Mouse (Mus musculus): ENCODE measurements at regions not wholly inside any gene's neighbourhood (a gene's known extent, or its start where the extent isn't known, plus 50 kb on each side); places are given as distances from the start of the nearest gene placed in this dataset.

DNA sequence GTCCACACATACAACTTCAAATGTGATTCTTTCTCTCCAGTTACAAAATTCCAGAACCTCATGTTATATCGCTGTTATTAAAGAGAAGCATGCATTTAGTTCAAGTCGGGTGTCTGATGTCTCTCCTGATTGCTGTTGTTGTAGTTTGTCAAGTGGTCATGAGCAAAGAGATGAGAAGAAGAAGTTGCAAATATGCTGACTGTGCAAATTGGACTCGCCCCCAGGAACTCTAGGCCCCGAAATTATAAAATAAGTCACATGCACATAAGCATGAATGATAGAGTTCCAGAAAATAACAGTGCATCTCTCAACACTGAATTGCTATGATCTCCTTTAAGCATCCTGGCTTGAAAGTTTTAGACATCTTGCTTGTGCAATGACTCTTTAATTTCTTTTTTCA lies 53.3 kb downstream of the Kif2b start:
- WGBS = 89% methylated on average over 4 of the region's 4 CpGs
- no peak for ATAC-seq (ENCODE audit: insufficient number of reproducible peaks, insufficient read depth, low FRiP score, low TSS enrichment)

DNA sequence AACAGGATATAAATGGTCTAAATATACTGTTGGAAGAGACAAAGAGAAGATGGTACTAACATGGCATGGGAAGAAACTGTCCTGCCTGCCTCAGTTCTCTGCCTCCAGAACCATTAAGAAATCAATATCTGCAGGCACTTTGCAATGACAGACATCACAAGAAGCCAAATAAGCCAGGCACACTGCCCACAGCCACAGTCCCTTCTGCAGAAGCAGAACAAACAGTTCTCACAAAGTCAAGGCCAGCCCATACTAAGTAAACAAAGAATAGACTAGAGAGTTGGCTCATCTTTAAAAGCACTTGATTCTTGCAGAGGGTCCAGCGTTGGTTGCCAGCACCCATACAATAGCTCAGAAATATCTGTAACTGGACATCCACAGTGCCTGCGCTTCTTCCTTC lies 98.1 kb downstream of the Kif2b start:
- no peaks in the 10 kb centered on the region for H3K36me3 ChIP-seq
- no peaks in the 10 kb centered on the region for H3K27me3 ChIP-seq
- H3K4me1 ChIP-seq = no peaks in the 10 kb centered on the region
- WGBS = 93% methylated on average over 2 of the region's 2 CpGs
- ATAC-seq (ENCODE audit: insufficient number of reproducible peaks, insufficient read depth, low FRiP score, low TSS enrichment) = no peak
- no peak overlapping the region for H3K9ac ChIP-seq
- no peaks in the 10 kb centered on the region for H3K9me3 ChIP-seq
- H3K4me2 ChIP-seq (replicated peaks) = no peak overlapping the region
- no peak overlapping the region for H3K27ac ChIP-seq
- no peak overlapping the region for H3K4me3 ChIP-seq

More for the DNA sequence above, 53.3 kb downstream of the Kif2b start:
- no peak overlapping the region for H3K4me3 ChIP-seq
- H3K27ac ChIP-seq = no peak overlapping the region
- no peaks in the 10 kb centered on the region for H3K36me3 ChIP-seq
- H3K9ac ChIP-seq = no peak overlapping the region
- H3K9me3 ChIP-seq = no peaks in the 10 kb centered on the region
- no peak overlapping the region for H3K4me2 ChIP-seq (replicated peaks)
- no peaks in the 10 kb centered on the region for H3K27me3 ChIP-seq
- no peaks in the 10 kb centered on the region for H3K4me1 ChIP-seq

DNA sequence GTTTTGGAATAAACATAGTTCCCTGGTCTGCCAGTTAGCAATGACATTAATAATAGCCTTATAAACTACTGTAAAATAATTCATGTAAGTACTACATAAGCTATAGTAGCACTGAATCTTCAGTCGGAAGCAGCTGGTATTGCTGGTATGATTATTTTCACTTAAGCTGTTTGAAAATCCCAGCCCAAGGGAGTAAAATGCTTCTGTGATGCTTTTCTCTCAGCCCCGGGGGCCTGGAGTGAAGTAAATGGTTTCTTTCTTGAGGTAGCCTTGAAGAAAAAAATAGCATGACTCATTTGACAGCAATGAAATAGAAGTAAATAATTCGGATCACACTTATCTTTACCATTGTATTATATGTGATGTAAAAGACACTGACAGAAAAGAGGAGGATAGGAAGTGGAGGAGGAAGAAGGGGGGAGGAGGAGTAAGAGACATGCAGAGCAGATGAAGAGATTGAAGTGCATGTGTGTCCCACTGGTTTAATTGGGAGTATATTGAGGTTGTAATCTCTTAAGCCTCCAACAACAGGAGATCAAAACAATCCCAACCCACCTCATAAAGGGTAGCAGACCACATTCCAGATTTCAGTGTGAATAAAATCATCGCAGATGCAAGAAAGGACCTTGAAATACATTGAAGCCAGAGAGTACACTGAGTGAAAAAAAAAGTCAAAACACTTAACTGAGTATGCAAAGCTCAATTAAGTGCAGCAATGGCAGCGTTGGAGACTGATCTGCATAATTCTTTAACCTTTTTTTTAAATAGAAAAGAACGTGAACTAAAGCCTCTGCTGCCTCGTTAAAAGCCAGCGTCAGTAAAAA lies 113.6 kb downstream of the Kif2b start:
- H3K4me3 ChIP-seq = no peak overlapping the region
- H3K4me2 ChIP-seq (replicated peaks) = no peak overlapping the region
- H3K4me1 ChIP-seq = no peaks in the 10 kb centered on the region
- no peaks in the 10 kb centered on the region for H3K36me3 ChIP-seq
- no peaks in the 10 kb centered on the region for H3K27me3 ChIP-seq
- no peak overlapping the region for H3K9ac ChIP-seq
- H3K27ac ChIP-seq = no peak overlapping the region
- no peak for ATAC-seq (ENCODE audit: insufficient number of reproducible peaks, insufficient read depth, low FRiP score, low TSS enrichment)
- no peaks in the 10 kb centered on the region for H3K9me3 ChIP-seq
- 59% methylated on average over 8 of the region's 8 CpGs for WGBS

DNA sequence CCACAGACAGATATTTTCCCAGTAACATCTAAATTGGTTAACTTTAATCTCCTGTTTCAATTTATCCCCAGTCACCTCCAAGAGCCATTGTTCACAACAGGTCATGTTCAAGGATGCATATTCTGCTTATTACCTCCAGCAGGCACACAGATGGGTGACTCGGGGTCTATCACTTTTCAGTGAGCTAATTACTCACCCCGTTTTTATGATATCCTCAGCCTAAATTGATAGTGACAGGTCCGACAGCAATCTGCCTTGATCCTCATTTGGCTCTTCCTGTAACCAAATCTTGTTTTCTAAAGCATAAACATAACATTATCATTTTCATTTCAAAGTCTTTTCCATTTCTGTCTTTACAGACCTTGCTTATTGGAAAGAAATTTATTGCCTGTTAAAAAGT lies 115.4 kb downstream of the Kif2b start:
- WGBS = 43% methylated on average over 3 of the region's 3 CpGs
- H3K9me3 ChIP-seq = no peaks in the 10 kb centered on the region
- ATAC-seq (ENCODE audit: insufficient number of reproducible peaks, insufficient read depth, low FRiP score, low TSS enrichment) = no peak

DNA sequence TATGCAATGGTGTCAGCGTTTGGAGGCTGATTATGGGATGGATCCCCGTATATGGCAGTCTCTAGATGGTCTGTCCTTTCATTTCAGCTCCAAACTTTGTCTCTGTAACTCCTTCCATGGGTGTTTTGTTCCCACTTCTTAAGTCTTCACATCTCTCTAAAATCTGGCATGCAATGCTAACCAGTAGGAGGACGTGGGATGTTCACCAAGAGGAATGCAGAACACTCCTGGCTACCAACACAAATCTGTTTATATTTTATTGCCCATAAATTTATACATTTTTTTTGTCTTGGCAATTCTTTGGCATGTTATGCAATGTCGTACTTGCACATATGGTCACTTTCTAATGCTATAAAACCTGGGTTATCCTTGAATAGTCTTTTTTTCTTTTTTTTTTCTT lies 135.0 kb downstream of the Kif2b start:
- WGBS = 84% methylated on average over 4 of the region's 4 CpGs
- Histone ChIP-seq H3K4me3 (no peak overlapping the region), H3K9ac (no peak overlapping the region), H3K36me3 (no peaks in the 10 kb centered on the region), H3K4me2 (replicated peaks) (no peak overlapping the region), H3K9me3 (no peaks in the 10 kb centered on the region), H3K27me3 (no peaks in the 10 kb centered on the region), H3K4me1 (no peaks in the 10 kb centered on the region), H3K27ac (no peak overlapping the region)
- ATAC-seq (ENCODE audit: insufficient number of reproducible peaks, insufficient read depth, low FRiP score, low TSS enrichment) = no peak

More for the DNA sequence above, 115.4 kb downstream of the Kif2b start:
- H3K36me3 ChIP-seq = no peaks in the 10 kb centered on the region
- H3K27me3 ChIP-seq = no peaks in the 10 kb centered on the region
- H3K4me2 ChIP-seq (replicated peaks) = no peak overlapping the region
- H3K4me3 ChIP-seq = no peak overlapping the region
- H3K27ac ChIP-seq = no peak overlapping the region
- H3K4me1 ChIP-seq = no peaks in the 10 kb centered on the region
- no peak overlapping the region for H3K9ac ChIP-seq

DNA sequence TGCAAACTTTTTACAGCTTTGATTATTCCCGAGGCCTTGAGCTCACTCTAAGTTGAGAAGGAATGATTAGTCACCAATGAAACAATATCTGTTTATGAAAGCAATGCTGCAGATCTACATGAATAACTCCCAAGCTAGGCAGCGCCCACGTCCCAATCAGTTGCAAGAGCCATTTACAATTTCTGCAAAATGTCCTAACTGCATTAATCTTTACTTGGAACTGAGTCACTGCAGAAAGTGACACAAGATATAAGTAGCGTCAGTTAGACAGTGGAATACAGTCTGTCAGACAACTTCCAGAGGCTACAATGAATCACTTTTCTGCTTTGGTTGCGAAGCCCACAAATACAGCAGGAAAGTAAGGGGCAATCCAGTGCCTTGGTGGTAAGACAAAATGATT lies 145.2 kb downstream of the Kif2b start:
- no peak overlapping the region for H3K4me2 ChIP-seq (replicated peaks)
- H3K4me1 ChIP-seq = no peaks in the 10 kb centered on the region
- no peak overlapping the region for H3K4me3 ChIP-seq
- no peak overlapping the region for H3K9ac ChIP-seq
- no peak for ATAC-seq (ENCODE audit: insufficient number of reproducible peaks, insufficient read depth, low FRiP score, low TSS enrichment)
- H3K36me3 ChIP-seq = no peaks in the 10 kb centered on the region
- no peaks in the 10 kb centered on the region for H3K9me3 ChIP-seq
- H3K27ac ChIP-seq = no peak overlapping the region
- 84% methylated on average over 5 of the region's 5 CpGs for WGBS
- no peaks in the 10 kb centered on the region for H3K27me3 ChIP-seq

DNA sequence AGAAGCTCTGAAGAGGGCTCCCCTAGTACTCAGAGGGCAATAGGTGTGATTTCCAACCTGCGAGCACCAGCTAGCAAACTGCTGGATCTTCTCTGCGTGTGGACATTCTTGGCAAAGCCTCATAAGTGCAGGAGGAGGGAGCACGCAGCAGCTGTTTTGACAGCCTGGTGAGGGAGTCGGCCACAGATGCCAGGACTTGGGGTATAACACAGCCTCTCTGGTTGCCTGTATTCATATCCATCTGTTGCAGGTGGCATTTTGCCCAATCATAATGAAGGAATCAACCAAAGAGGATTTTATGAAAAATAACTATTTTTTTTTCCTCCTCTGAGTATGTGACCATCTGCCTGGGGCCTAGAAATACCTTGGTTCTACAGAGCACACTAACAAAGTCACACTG lies 150.6 kb downstream of the Kif2b start:
- Histone ChIP-seq H3K36me3 (no peaks in the 10 kb centered on the region), H3K4me2 (replicated peaks) (no peak overlapping the region), H3K4me3 (no peak overlapping the region), H3K27me3 (no peaks in the 10 kb centered on the region), H3K27ac (no peak overlapping the region), H3K9ac (no peak overlapping the region), H3K4me1 (no peaks in the 10 kb centered on the region), H3K9me3 (no peaks in the 10 kb centered on the region)
- WGBS = 81% methylated on average over 4 of the region's 4 CpGs
- ATAC-seq (ENCODE audit: insufficient number of reproducible peaks, insufficient read depth, low FRiP score, low TSS enrichment) = no peak

DNA sequence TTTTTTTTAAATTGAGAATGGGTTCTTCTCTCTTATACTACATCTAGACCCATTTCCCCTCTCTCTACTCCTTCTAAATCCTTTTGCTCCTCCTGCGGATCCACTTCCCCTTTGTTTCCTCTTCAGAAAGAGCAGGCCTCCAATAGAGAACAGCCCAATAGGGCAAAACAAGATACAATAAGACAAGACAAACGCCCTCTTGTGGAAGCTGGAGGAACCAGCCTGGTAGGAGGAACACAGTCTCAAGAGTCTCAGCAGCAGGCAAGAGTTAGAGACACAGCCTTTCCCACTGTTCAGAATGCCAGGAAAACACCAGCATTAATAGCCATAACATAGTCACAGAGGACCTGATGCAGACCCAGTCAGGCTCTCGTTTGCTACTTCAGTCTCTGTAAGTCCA lies 190.2 kb downstream of the Kif2b start:
- no peaks in the 10 kb centered on the region for H3K9me3 ChIP-seq
- no peak overlapping the region for H3K4me2 ChIP-seq (replicated peaks)
- H3K27me3 ChIP-seq = no peaks in the 10 kb centered on the region
- no peaks in the 10 kb centered on the region for H3K36me3 ChIP-seq
- WGBS = 44% methylated on average over 3 of the region's 3 CpGs
- no peak overlapping the region for H3K27ac ChIP-seq
- H3K9ac ChIP-seq = no peak overlapping the region
- no peak for ATAC-seq (ENCODE audit: insufficient number of reproducible peaks, insufficient read depth, low FRiP score, low TSS enrichment)
- H3K4me1 ChIP-seq = no peaks in the 10 kb centered on the region
- no peak overlapping the region for H3K4me3 ChIP-seq

DNA sequence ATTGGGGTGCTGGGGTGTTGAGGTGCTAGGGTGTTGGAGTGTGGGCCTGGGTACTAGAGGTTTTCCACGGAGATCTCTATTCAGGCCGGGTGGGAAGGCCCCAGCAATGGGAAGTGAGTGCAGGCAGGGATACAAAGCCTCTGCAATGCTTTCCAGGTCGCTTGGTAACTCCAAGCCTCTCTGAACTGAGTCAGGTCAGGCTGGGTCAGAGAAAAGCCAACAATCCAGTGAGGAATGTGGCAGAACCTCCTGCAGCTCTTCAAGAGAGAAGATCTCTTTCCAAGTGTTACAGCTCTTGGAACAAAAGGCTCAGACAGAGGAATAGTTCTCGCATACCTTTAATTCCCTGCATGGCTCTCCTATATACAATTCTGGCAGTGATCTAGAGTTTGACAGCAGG lies 220.3 kb downstream of the Kif2b start:
- no peak overlapping the region for H3K4me3 ChIP-seq
- no peaks in the 10 kb centered on the region for H3K9me3 ChIP-seq
- no peaks in the 10 kb centered on the region for H3K27me3 ChIP-seq
- no peak; the same call in 1 of the 2 replicates for ATAC-seq (ENCODE audit: insufficient number of reproducible peaks, insufficient read depth, low FRiP score, low TSS enrichment)
- 22% methylated on average over 4 of the region's 4 CpGs for WGBS
- H3K9ac ChIP-seq = no peak overlapping the region
- no peaks in the 10 kb centered on the region for H3K4me1 ChIP-seq
- H3K36me3 ChIP-seq = no peaks in the 10 kb centered on the region
- no peak overlapping the region for H3K27ac ChIP-seq
- no peak overlapping the region for H3K4me2 ChIP-seq (replicated peaks)

DNA sequence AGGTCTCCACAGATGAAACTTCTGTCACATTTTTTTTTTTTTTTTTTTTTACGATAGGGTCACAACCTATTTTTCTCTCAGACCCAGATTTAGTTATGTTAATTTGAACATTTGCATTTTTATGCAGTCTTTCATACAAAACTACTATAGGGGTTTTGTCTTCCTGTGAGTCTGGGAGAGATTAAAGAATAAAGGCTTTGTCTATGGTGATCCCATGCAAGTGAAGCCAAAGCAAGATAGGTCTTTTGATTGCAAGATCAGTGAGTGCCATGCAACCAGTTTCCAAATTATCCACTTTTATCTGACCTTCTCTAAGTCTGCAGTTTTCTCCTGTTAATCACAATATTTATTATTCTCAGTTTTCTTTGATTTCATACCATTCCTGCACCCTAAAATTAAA lies 234.7 kb downstream of the Kif2b start:
- Histone ChIP-seq H3K9me3 (no peaks in the 10 kb centered on the region), H3K27ac (no peak overlapping the region), H3K4me2 (replicated peaks) (no peak overlapping the region), H3K9ac (no peak overlapping the region), H3K4me1 (no peaks in the 10 kb centered on the region), H3K27me3 (no peaks in the 10 kb centered on the region), H3K4me3 (no peak overlapping the region), H3K36me3 (no peaks in the 10 kb centered on the region)
- 71% methylated on average over 1 of the region's 1 CpGs for WGBS
- no peak for ATAC-seq (ENCODE audit: insufficient number of reproducible peaks, insufficient read depth, low FRiP score, low TSS enrichment)

DNA sequence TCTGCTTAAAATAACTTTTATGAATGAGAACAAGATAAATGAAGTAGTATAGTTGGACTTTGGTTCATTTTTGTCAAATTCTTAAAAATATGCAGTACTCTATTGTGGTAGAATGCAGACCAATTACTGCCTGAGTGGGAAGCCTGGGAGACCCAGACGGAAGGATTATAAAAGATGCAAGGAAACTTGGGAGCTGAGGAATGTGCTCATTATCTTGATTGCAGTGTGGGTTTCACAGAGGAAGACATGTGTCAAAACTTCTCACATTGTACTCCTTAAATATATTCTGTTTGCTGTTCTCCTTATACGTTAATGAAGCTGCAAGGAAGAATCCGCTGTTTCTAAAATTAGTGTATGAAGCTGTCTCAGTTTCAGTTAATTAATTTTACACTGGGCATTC lies 244.3 kb downstream of the Kif2b start:
- Histone ChIP-seq H3K9ac (no peak overlapping the region), H3K27ac (no peak overlapping the region), H3K9me3 (no peaks in the 10 kb centered on the region), H3K36me3 (no peaks in the 10 kb centered on the region), H3K27me3 (no peaks in the 10 kb centered on the region), H3K4me3 (no peak overlapping the region), H3K4me2 (replicated peaks) (no peak overlapping the region), H3K4me1 (no peaks in the 10 kb centered on the region)
- 63% methylated on average over 3 of the region's 3 CpGs for WGBS
- no peak for ATAC-seq (ENCODE audit: insufficient number of reproducible peaks, insufficient read depth, low FRiP score, low TSS enrichment)

DNA sequence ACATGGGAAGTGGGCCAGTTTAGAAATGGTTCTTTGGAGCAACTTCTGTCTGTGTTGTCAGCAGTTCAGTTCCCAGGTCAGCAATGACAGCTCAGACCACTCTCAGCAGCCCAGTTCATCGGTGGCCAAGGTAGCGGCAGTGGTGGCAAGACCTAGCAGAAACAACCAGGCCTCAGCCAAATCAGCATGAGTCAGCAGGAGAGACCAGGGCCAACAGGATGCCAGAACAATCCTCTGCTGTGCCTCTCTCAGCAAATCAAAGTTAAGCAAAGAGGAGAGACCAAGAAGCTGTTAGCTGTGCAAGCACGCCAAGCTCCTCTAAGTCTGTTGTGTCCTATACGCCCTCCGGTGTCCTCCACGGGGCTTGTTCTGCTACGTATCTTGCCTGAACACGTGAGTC lies 249.8 kb downstream of the Kif2b start:
- no peak for ATAC-seq (ENCODE audit: insufficient number of reproducible peaks, insufficient read depth, low FRiP score, low TSS enrichment)
- Histone ChIP-seq H3K36me3 (no peaks in the 10 kb centered on the region), H3K4me2 (replicated peaks) (no peak overlapping the region), H3K4me3 (no peak overlapping the region), H3K27ac (no peak overlapping the region), H3K4me1 (no peaks in the 10 kb centered on the region), H3K27me3 (no peaks in the 10 kb centered on the region), H3K9me3 (no peaks in the 10 kb centered on the region), H3K9ac (no peak overlapping the region)
- 79% methylated on average over 8 of the region's 8 CpGs for WGBS

Data from embryonic facial prominence, embryonic 12.5 days (tissue).